Mouse (Mus musculus): ENCODE measurements around the gene Cgn. TPM values are rescaled to one million over a fixed set of nuclear protein-coding genes. Genes with fewer than 3 reads are reported as not detected.
"Not testable (repeated sequence)": the region's sequence is repeated elsewhere in the genome, so short reads cannot be mapped to it uniquely, and the experiment has no call there.

The Cgn gene
- polyA plus RNA-seq, 1 experiment from 2014 or later: 25.2 TPM

DNA sequence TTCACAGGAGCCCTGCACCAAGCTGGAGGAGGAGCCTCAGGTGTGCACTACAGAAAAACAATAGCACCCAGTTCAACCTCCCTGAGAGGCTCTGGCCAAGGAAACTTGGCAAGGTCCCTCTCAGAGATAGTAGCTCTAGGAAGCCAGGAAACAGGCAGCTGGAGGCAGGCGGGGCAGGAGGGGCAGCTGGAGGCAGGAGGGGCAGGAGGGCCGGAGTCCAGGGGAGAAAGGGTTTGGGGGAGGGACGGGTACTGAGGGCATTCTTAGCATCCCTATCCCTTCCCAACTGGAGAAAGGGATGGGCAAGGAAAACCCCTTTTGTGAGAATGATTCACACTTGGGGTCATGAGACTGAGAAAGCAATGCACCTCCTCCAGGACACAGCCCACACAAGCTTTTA, 4.9 kb downstream of the Cgn start:
- peak; percentile 3; the same call in 1 of the 2 replicates for ATAC-seq (ENCODE audit: low FRiP score, low TSS enrichment)
- Histone ChIP-seq H3K9me3 (ENCODE audit: control insufficient read depth, low read length) (no peaks in the 10 kb centered on the region), H3K27me3 (ENCODE audit: control insufficient read depth, insufficient read depth, low read length) (no peaks in the 10 kb centered on the region), H3K4me3 (ENCODE audit: low read depth, low read length) (no peak overlapping the region), H3K4me1 (replicated peaks; ENCODE audit: control insufficient read depth, insufficient read depth) (no peaks in the 10 kb centered on the region), H3K27ac (replicated peaks) (peak overlapping the region; percentile 72), H3K4me2 (replicated peaks; ENCODE audit: low read depth) (no peak overlapping the region), H3K36me3 (ENCODE audit: control insufficient read depth, insufficient read depth, low read length) (no peaks in the 10 kb centered on the region), H3K9ac (ENCODE audit: low read length) (no peak overlapping the region; the same call in 1 of the 2 replicates)
- TF ChIP-seq CTCF (IDR thresholded peaks at IDR 0.05; ENCODE audit: low read depth) (no peak), EP300 (optimal IDR thresholded peaks at IDR 0.05) (no peak)
- DNase-seq (ENCODE audit: low spot score): peak; percentile 61
- 11% methylated on average over 3 of the region's 3 CpGs for WGBS

DNA sequence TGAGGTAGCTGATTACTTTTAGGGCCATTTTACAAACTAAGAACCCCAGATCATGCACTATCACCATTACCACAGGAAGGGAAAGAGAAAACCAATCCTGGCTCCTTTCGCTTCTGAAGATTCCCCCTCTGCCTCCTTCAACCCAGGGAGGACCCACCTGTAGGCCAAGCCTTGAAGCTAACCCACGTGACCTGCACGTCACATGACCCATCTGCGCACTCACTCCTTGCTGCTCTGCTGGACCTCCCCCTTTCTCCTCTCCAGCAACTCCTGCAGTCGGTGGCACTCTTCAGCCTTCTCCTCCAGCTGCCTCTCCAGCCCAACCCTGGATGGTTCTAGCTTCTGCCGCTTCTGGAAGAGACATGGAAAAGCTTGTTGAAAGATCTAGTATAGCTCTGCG, 10.4 kb downstream of the Cgn start:
- DNase-seq (ENCODE audit: low spot score) (no peak), ATAC-seq (ENCODE audit: low FRiP score, low TSS enrichment) (no peak)
- Histone ChIP-seq H3K9me3 (ENCODE audit: control insufficient read depth, low read length) (no peaks in the 10 kb centered on the region), H3K36me3 (ENCODE audit: control insufficient read depth, insufficient read depth, low read length) (no peaks in the 10 kb centered on the region; the same call in 1 of the 2 replicates), H3K4me3 (ENCODE audit: low read depth, low read length) (no peak overlapping the region), H3K4me2 (replicated peaks; ENCODE audit: low read depth) (no peak overlapping the region), H3K27me3 (ENCODE audit: control insufficient read depth, insufficient read depth, low read length) (no peaks in the 10 kb centered on the region), H3K4me1 (replicated peaks; ENCODE audit: control insufficient read depth, insufficient read depth) (no peaks in the 10 kb centered on the region), H3K9ac (ENCODE audit: low read length) (no peak overlapping the region), H3K27ac (replicated peaks) (no peak overlapping the region)
- 80% methylated on average over 7 of the region's 7 CpGs for WGBS
- TF ChIP-seq CTCF (IDR thresholded peaks at IDR 0.05; ENCODE audit: low read depth): no peak
- TF ChIP-seq EP300 (optimal IDR thresholded peaks at IDR 0.05): no peak

DNA sequence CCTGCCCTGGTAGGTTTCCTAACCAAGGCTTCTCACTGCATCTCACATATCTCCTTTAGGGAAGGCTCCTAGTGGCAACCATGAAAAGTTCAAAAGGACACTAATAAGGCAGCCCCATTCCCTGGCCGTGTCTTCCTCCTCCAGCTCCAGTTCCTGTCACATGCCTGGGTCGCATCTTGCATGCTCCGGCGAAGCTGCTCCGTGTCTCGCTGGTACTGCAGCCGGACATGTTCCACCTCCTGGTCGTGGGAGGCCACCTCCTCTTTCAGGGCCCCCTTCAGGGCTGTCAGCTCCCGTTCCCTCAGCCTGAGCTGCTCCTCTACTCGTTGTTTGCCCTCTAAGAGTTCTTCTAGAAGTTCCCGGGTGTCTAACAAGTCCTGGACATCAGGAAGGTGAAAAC, 12.3 kb downstream of the Cgn start:
- H3K4me2 ChIP-seq (replicated peaks; ENCODE audit: low read depth): no peak overlapping the region
- no peaks in the 10 kb centered on the region for H3K4me1 ChIP-seq (replicated peaks; ENCODE audit: control insufficient read depth, insufficient read depth)
- WGBS: 81% methylated on average over 11 of the region's 11 CpGs
- no peak for TF ChIP-seq EP300 (optimal IDR thresholded peaks at IDR 0.05)
- no peak for TF ChIP-seq CTCF (IDR thresholded peaks at IDR 0.05; ENCODE audit: low read depth)
- no peak for DNase-seq (ENCODE audit: low spot score)
- ATAC-seq (ENCODE audit: low FRiP score, low TSS enrichment): no peak
- no peaks in the 10 kb centered on the region for H3K27me3 ChIP-seq (ENCODE audit: control insufficient read depth, insufficient read depth, low read length)
- H3K27ac ChIP-seq (replicated peaks): no peak overlapping the region
- H3K9ac ChIP-seq (ENCODE audit: low read length): no peak overlapping the region
- H3K9me3 ChIP-seq (ENCODE audit: control insufficient read depth, low read length): no peaks in the 10 kb centered on the region
- no peaks in the 10 kb centered on the region; the same call in 1 of the 2 replicates for H3K36me3 ChIP-seq (ENCODE audit: control insufficient read depth, insufficient read depth, low read length)
- H3K4me3 ChIP-seq (ENCODE audit: low read depth, low read length): no peak overlapping the region

DNA sequence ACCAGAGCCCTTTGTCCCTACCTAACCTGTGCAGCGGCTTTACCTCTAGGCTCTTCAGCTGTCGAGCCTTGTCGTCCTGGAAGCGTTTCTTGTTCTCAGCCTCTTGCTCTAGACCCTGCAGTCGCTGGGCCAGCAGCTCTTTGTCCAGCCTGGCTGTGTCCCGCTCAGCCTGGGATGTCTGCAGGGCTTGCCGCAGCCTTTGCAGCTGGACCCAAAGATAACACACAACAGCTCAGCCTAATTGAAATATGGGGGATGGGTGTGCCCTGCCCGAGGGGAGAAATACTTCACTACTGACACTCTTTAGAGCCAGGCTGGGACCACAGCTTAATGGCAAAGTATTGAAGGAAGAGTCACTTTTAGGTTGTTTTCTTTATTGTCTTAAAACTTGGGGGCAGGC, 20.8 kb downstream of the Cgn start:
- DNase-seq (ENCODE audit: low spot score); H3K9me3 ChIP-seq (ENCODE audit: control insufficient read depth, low read length); H3K27ac ChIP-seq (replicated peaks); H3K4me3 ChIP-seq (ENCODE audit: low read depth, low read length); H3K36me3 ChIP-seq (ENCODE audit: control insufficient read depth, insufficient read depth, low read length); H3K4me1 ChIP-seq (replicated peaks; ENCODE audit: control insufficient read depth, insufficient read depth); H3K4me2 ChIP-seq (replicated peaks; ENCODE audit: low read depth); H3K9ac ChIP-seq (ENCODE audit: low read length); H3K27me3 ChIP-seq (ENCODE audit: control insufficient read depth, insufficient read depth, low read length); ATAC-seq (ENCODE audit: low FRiP score, low TSS enrichment): not testable (repeated sequence)
- 57% methylated on average over 8 of the region's 8 CpGs for WGBS

DNA sequence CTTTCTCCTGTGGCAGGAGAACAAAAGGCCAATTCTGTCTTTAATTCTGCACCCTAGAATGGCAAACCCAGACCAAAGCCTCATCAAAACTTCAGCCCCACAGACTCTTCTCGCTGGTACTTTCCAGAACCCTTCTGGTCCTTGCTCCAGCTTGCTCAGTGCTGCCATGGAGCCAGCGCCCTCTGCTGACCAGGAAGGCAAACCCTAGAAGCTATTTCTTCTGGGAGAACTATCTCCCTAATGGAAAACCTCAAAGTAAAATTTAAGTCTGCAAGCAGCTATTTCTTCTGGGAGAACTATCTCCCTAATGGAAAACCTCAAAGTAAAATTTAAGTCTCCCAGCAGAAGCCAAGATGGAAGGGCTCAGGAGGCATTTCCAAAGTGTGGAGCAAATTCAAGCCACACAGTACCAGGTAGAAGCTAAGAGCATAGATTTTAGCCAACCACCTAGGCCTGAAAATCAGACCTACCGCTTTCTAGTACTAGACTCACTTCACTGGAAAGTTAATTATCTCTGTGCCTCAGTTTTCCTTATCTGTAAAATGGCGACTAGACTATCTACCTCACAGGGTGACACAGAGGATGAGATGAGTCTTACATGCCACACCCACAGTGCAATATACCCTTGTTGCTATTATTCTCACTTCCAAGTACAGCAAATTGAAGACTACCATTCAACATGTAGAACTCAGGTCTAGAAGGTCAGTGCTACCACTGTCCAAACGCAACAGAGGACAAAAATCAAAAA, 21.6 kb downstream of the Cgn start:
- not testable (repeated sequence) for H3K4me2 ChIP-seq (replicated peaks; ENCODE audit: low read depth); H3K9me3 ChIP-seq (ENCODE audit: control insufficient read depth, low read length); H3K4me3 ChIP-seq (ENCODE audit: low read depth, low read length); H3K9ac ChIP-seq (ENCODE audit: low read length); H3K27ac ChIP-seq (replicated peaks); DNase-seq (ENCODE audit: low spot score); H3K27me3 ChIP-seq (ENCODE audit: control insufficient read depth, insufficient read depth, low read length); H3K4me1 ChIP-seq (replicated peaks; ENCODE audit: control insufficient read depth, insufficient read depth); H3K36me3 ChIP-seq (ENCODE audit: control insufficient read depth, insufficient read depth, low read length); ATAC-seq (ENCODE audit: low FRiP score, low TSS enrichment)
- WGBS: 92% methylated on average over 3 of the region's 5 CpGs
- TF ChIP-seq CTCF (IDR thresholded peaks at IDR 0.05; ENCODE audit: low read depth): peak; percentile 41

DNA sequence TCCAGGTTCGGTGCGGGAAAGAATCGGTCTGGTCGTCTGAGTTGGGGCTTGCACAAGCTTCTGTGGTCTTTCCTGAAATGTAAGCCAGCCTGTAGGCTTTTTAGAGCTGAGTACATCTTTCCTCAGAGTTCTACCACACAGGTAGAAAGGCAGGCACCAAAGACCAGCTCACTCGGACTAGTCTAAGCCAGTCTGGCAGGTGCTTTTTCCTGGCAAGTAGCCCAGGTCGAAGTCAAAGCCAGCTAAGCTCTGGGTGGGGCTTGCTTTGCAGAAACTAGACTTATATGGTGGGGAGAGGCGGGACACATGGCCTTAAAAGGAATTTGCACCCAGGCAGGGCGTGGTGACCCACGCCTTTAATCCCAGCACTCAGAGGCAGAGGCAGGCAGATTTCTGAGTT, 27.9 kb downstream of the Cgn start:
- H3K4me2 ChIP-seq (replicated peaks; ENCODE audit: low read depth); H3K9me3 ChIP-seq (ENCODE audit: control insufficient read depth, low read length); H3K4me3 ChIP-seq (ENCODE audit: low read depth, low read length); H3K36me3 ChIP-seq (ENCODE audit: control insufficient read depth, insufficient read depth, low read length); H3K27me3 ChIP-seq (ENCODE audit: control insufficient read depth, insufficient read depth, low read length); H3K4me1 ChIP-seq (replicated peaks; ENCODE audit: control insufficient read depth, insufficient read depth); H3K27ac ChIP-seq (replicated peaks); H3K9ac ChIP-seq (ENCODE audit: low read length): not testable (repeated sequence)
- DNase-seq (ENCODE audit: low spot score) (peak; percentile 64), ATAC-seq (ENCODE audit: low FRiP score, low TSS enrichment) (peak; percentile 94)
- 44% methylated on average over 3 of the region's 9 CpGs for WGBS

DNA sequence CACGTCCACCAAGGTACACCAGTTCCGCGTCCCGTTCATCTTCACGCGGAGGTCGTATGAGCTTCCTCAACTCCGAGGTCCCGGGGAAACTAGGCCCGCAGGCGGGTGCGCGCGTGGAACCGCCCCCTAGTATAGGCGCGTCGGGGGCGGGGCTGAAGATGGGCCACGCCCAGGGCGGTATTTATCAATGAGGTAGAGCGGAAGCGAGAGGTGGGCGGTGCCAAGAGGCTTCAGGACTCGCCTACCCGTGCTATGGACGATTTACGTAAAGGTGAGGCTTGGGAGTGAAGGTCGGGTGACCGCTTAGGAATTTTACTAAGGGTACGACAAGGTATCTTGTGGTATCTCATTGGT, 28.3 kb downstream of the Cgn start:
- ATAC-seq (ENCODE audit: low FRiP score, low TSS enrichment): peak; percentile 95
- H3K4me2 ChIP-seq (replicated peaks; ENCODE audit: low read depth): 0 out of 2 replicates have a peak overlapping the region, but pooled peaks have one; percentile 20

DNA sequence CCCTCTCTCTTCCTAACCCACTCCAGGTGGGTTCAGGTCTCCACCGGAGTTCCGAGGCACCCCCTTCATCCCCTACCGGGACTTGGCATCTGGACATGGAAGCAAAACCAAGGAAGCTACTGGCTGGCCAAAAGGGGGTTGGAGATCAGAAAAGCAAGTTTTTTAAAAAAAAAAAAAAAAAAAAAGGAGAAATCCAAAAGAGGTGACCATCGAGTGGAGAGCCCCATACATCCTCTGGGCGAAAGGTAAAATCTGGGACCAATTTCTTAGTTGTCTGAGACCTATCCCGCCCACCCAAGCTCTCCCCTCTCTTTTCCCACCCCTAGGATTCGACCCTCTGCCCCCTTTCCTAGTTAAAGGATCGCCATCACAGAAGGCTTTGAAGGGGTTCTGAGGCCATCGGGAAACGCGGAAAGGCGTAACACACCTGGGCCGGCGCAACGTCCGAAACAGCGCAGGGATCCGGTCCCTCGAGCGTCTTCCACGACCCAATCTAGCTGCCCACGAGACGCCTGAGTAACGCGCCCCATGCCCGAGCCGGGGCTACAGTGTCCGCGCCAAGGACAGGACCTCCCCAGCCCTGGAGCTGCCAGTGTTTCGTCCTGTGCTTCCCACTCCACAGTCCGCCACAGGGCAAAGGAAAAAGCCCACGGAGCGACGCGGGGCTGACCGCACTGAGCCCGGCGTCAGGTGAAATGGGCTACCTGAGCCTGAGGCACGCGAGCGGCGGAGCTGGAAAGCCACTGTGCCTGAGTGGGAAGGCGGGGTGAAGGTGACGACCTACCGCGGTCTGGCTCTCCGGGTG, 28.8 kb downstream of the Cgn start:
- H3K4me1 ChIP-seq (replicated peaks; ENCODE audit: control insufficient read depth, insufficient read depth); H3K27me3 ChIP-seq (ENCODE audit: control insufficient read depth, insufficient read depth, low read length); H3K36me3 ChIP-seq (ENCODE audit: control insufficient read depth, insufficient read depth, low read length); H3K9me3 ChIP-seq (ENCODE audit: control insufficient read depth, low read length); ATAC-seq (ENCODE audit: low FRiP score, low TSS enrichment): not testable (repeated sequence)
- Histone ChIP-seq H3K27ac (replicated peaks) (peak overlapping the region; percentile 63), H3K4me2 (replicated peaks; ENCODE audit: low read depth) (peak overlapping the region; percentile 56), H3K9ac (ENCODE audit: low read length) (peak overlapping the region; percentile 56), H3K4me3 (ENCODE audit: low read depth, low read length) (peak overlapping the region; percentile 39)
- WGBS: 3% methylated on average over 20 of the region's 47 CpGs
- peak; percentile 35 for DNase-seq (ENCODE audit: low spot score)

More for the DNA sequence above, 28.3 kb downstream of the Cgn start:
- H3K36me3 ChIP-seq (ENCODE audit: control insufficient read depth, insufficient read depth, low read length); DNase-seq (ENCODE audit: low spot score); H3K27ac ChIP-seq (replicated peaks); H3K9me3 ChIP-seq (ENCODE audit: control insufficient read depth, low read length); H3K27me3 ChIP-seq (ENCODE audit: control insufficient read depth, insufficient read depth, low read length); H3K4me1 ChIP-seq (replicated peaks; ENCODE audit: control insufficient read depth, insufficient read depth); H3K9ac ChIP-seq (ENCODE audit: low read length): not testable (repeated sequence)
- H3K4me3 ChIP-seq (ENCODE audit: low read depth, low read length): 0 out of 2 replicates have a peak overlapping the region, but pooled peaks have one; percentile 15
- WGBS: 3% methylated on average over 17 of the region's 31 CpGs
